25 mouse cellular contexts compared by ENCODE assay signal in the genomic region with DNA sequence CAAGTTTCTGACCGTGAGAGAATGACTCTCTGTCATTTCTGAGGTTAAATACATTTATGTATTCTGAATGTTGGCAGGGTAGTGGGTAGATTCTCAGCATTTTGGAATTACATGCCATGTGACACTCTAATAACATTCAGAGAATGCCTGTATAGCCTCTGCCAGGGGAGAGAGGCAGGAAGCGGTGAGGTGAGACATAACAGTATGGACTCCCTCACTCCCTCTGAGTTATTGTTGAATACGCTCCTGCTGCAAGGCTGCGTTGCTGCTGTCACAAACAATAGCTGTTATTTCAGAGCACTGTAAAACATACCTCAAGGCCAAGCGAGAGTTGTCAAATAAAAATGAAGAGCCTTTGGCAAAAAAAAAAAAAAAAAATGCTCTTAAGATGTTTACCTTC.
A peak's percentile ranks its signal among the peaks of the same experiment; 100 is the strongest.
DNase-seq lines count a peak whose midpoint lies in the region; ATAC-seq lines count a peak whose summit lies in the region.
"Had no signal": no experiment of that assay in that cellular context is flagged by ENCODE, and none has a peak within 500 bp of the region (broad histone marks: within the 10 kb centered on the region; RNA-seq: fewer than 3 reads in every experiment).

No protein-coding gene starts in this region.

- H3K4me1 ChIP-seq in forebrain, embryonic 16.5 days (replicated peaks; ENCODE audit: control insufficient read depth, insufficient read depth, low read length): no peaks in the 10 kb centered on the region
- H3K4me1 ChIP-seq in forebrain, embryonic 11.5 days (replicated peaks; ENCODE audit: control insufficient read depth, insufficient read depth, low read length): no peaks in the 10 kb centered on the region
- 0 out of 2 replicates have a peak, but pooled peaks cover 6% of the 10 kb centered on the region for H3K4me1 ChIP-seq in lung, embryonic 16.5 days (replicated peaks; ENCODE audit: control insufficient read depth, insufficient read depth, low read length)
- H3K4me1 ChIP-seq: embryonic facial prominence, embryonic 13.5 days; heart, embryonic 12.5 days; liver, embryonic 13.5 days; midbrain, embryonic 12.5 days had no signal

- H3K27ac ChIP-seq in forebrain, embryonic 16.5 days (ENCODE audit: low read length): no peak overlapping the region
- H3K27ac ChIP-seq in forebrain, embryonic 11.5 days (ENCODE audit: low read depth, low read length): no peak overlapping the region
- H3K27ac ChIP-seq in lung, embryonic 16.5 days (ENCODE audit: low read length): peak overlapping the region; percentile 48
- H3K27ac ChIP-seq: embryonic facial prominence, embryonic 13.5 days; left cerebral cortex, adult 2 months; liver, embryonic 13.5 days; midbrain, embryonic 12.5 days had no signal

- WGBS in forebrain, embryonic 16.5 days: 56% methylated on average over 5 of the region's 5 CpGs
- 76% methylated on average over 5 of the region's 5 CpGs for WGBS in forebrain, embryonic 11.5 days
- 50% methylated on average over 5 of the region's 5 CpGs for WGBS in lung, embryonic 16.5 days

- no peak overlapping the region for H3K4me3 ChIP-seq in forebrain, embryonic 16.5 days (replicated peaks; ENCODE audit: low read length)
- no peak overlapping the region for H3K4me3 ChIP-seq in forebrain, embryonic 11.5 days (ENCODE audit: low read depth, low read length)
- no peak overlapping the region for H3K4me3 ChIP-seq in lung, embryonic 16.5 days (ENCODE audit: low read length)
- H3K4me3 ChIP-seq: embryonic facial prominence, embryonic 13.5 days; heart, embryonic 12.5 days; left cerebral cortex, adult 2 months; liver, embryonic 13.5 days; midbrain, embryonic 12.5 days had no signal

- H3K4me2 ChIP-seq in forebrain, embryonic 16.5 days (ENCODE audit: low read length): no peak overlapping the region
- no peak overlapping the region for H3K4me2 ChIP-seq in forebrain, embryonic 11.5 days (ENCODE audit: low read depth, low read length, severe bottlenecking)
- H3K4me2 ChIP-seq in lung, embryonic 16.5 days (ENCODE audit: low read depth, low read length): no peak overlapping the region
- H3K4me2 ChIP-seq: embryonic facial prominence, embryonic 13.5 days; heart, embryonic 12.5 days; liver, embryonic 13.5 days; midbrain, embryonic 12.5 days had no signal

- H3K36me3 ChIP-seq in forebrain, embryonic 16.5 days (ENCODE audit: control insufficient read depth, insufficient read depth): no peaks in the 10 kb centered on the region
- no peaks in the 10 kb centered on the region for H3K36me3 ChIP-seq in forebrain, embryonic 11.5 days (ENCODE audit: control insufficient read depth, insufficient read depth, low read length)
- H3K36me3 ChIP-seq in lung, embryonic 16.5 days (ENCODE audit: control insufficient read depth, insufficient read depth, low read length): no peaks in the 10 kb centered on the region
- H3K36me3 ChIP-seq: embryonic facial prominence, embryonic 13.5 days; heart, embryonic 12.5 days; liver, embryonic 13.5 days; midbrain, embryonic 12.5 days had no signal

- H3K9ac ChIP-seq in forebrain, embryonic 16.5 days (replicated peaks; ENCODE audit: low read depth, low read length): no peak overlapping the region
- H3K9ac ChIP-seq in forebrain, embryonic 11.5 days (ENCODE audit: low read length): no peak overlapping the region
- no peak overlapping the region for H3K9ac ChIP-seq in lung, embryonic 16.5 days (ENCODE audit: low read length)
- H3K9ac ChIP-seq: embryonic facial prominence, embryonic 13.5 days; forebrain, postnatal 0 days; heart, embryonic 12.5 days; liver, embryonic 13.5 days; midbrain, embryonic 12.5 days had no signal

- H3K27me3 ChIP-seq in forebrain, embryonic 16.5 days (replicated peaks; ENCODE audit: control insufficient read depth, insufficient read depth, low read length): no peaks in the 10 kb centered on the region
- no peaks in the 10 kb centered on the region for H3K27me3 ChIP-seq in forebrain, embryonic 11.5 days (ENCODE audit: control insufficient read depth, insufficient read depth, low read length)
- H3K27me3 ChIP-seq in lung, embryonic 16.5 days (ENCODE audit: control insufficient read depth, insufficient read depth, low read depth, low read length): no peaks in the 10 kb centered on the region
- H3K27me3 ChIP-seq: embryonic facial prominence, embryonic 13.5 days; heart, embryonic 12.5 days; liver, embryonic 13.5 days; midbrain, embryonic 12.5 days had no signal

- no peaks in the 10 kb centered on the region for H3K9me3 ChIP-seq in forebrain, embryonic 16.5 days (ENCODE audit: control insufficient read depth, low read length)
- no peaks in the 10 kb centered on the region for H3K9me3 ChIP-seq in forebrain, embryonic 11.5 days (ENCODE audit: control insufficient read depth, low read length)
- no peaks in the 10 kb centered on the region for H3K9me3 ChIP-seq in lung, embryonic 16.5 days (ENCODE audit: control insufficient read depth, low read length)
- H3K9me3 ChIP-seq: embryonic facial prominence, embryonic 13.5 days; heart, embryonic 12.5 days; liver, embryonic 13.5 days; midbrain, embryonic 12.5 days had no signal

- peak; percentile 40; the same call in 1 of the 2 replicates for ATAC-seq in forebrain, embryonic 16.5 days
- no peak for ATAC-seq in forebrain, embryonic 11.5 days (replicated peaks; ENCODE audit: low FRiP score)
- 0 out of 2 replicates have a peak, but pooled peaks have one; percentile 28 for ATAC-seq in lung, embryonic 16.5 days (ENCODE audit: low read depth)
- ATAC-seq: forebrain, postnatal 0 days had no signal

- no peak for DNase-seq in forebrain, embryonic 11.5 days (ENCODE audit: low spot score)
- no peak for DNase-seq in lung, postnatal 36 days
- peak; percentile 31 for DNase-seq in retina, postnatal 1 day
- no peak for DNase-seq in retina, embryonic 14.5 days (ENCODE audit: low spot score)
- no peak for DNase-seq in embryo, embryonic 9.5 days (ENCODE audit: extremely low spot score)
- no peak for DNase-seq in right cerebral cortex, postnatal 14 days
- DNase-seq: adrenal gland, adult 2 months; cerebellum, adult 11-12 months; cerebellum, postnatal 10 days; forebrain, postnatal 0 days; gastrocnemius, postnatal 25 days; heart, adult 18-20 months; heart, postnatal 10 days; kidney, adult 11 months; liver, embryonic 13.5 days; lung, adult 2 months; right cerebral cortex, adult 18-20 months; thymus, adult 18-20 months; thymus, postnatal 36 days had no signal
